Mouse (Mus musculus) stomach, embryonic 14.5 days (tissue): Measurements from ENCODE around the gene Slc35f1. TPM values are rescaled to one million over a fixed set of nuclear protein-coding genes. Genes with fewer than 3 reads are reported as not detected.

Experiments
- ATAC-seq: fragments of 200-750 bp; cut with Nextera tagmentation; 2 replicates; pipeline ENCODE4 v1.8.0; 2017; ENCODE audit warnings: low read depth, moderate TSS enrichment; ENCODE audit not compliant: insufficient number of reproducible peaks, insufficient read depth, low FRiP score
- H3K27ac ChIP-seq: fragments of 300-500 bp; sonication (generic); 2 replicates; pipeline ENCODE4 v1.5.1; 2014; ENCODE audit warnings: mild to moderate bottlenecking, low read length, moderate library complexity, mixed read lengths
- H3K27me3 ChIP-seq: fragments of 300-500 bp; sonication (generic); 2 replicates; pipeline ENCODE4 v1.6.1; 2014; ENCODE audit warnings: low read length, control low read depth, mixed read lengths; ENCODE audit not compliant: control insufficient read depth, insufficient read depth
- H3K36me3 ChIP-seq: fragments of 300-500 bp; sonication (generic); 2 replicates; pipeline ENCODE4 v1.6.1; 2014; ENCODE audit warnings: mild to moderate bottlenecking, control low read depth, low read length, moderate library complexity, mixed read lengths; ENCODE audit not compliant: control insufficient read depth, insufficient read depth
- H3K4me1 ChIP-seq: fragments of 300-500 bp; sonication (generic); 2 replicates; pipeline ENCODE4 v1.6.1; 2014; ENCODE audit warnings: low read length, control low read depth, mixed read lengths; ENCODE audit not compliant: control insufficient read depth, insufficient read depth
- H3K4me2 ChIP-seq: fragments of 300-500 bp; sonication (generic); replicated peaks from 2 replicates; pipeline ENCODE4 v1.6.1; 2014; ENCODE audit warnings: low read depth, low read length, control low read depth
- H3K4me3 ChIP-seq: fragments of 300-500 bp; sonication (generic); 2 replicates; pipeline ENCODE4 v1.5.1; 2014; ENCODE audit warnings: low read depth, low read length, control low read depth
- H3K9ac ChIP-seq: fragments of 300-500 bp; sonication (generic); replicated peaks from 2 replicates; pipeline ENCODE4 v1.6.1; 2014; ENCODE audit warnings: low read depth, mild to moderate bottlenecking, control low read depth, low read length, moderate library complexity, mixed read lengths
- H3K9me3 ChIP-seq: fragments of 300-500 bp; sonication (generic); 2 replicates; pipeline ENCODE4 v1.6.1; 2016; ENCODE audit warnings: low read depth, low read length, control low read depth; ENCODE audit not compliant: control insufficient read depth
- WGBS: fragments of 180-500 bp; shearing (Covaris S2); extraction: QIAGEN DNeasy Blood & Tissue Kit; methylation state at CpG from one replicate; pipeline ENCODE4 v1.1.7; 2014; 5-methylcytosine and 5-hydroxymethylcytosine counted together
- polyA plus RNA-seq: library from polyadenylated mRNA; unstranded; fragments of >200 nt; fragmentation: Nextera tagmentation; extraction: Ambion mirVana; gene quantifications from 2 replicates; pipeline ENCODE4 v1.2.1, GENCODE M21; 2014

Gene Slc35f1
- polyA plus RNA-seq, 1 experiment from 2014 or later, result 3.4 TPM

- Histone ChIP-seq H3K4me3 (no peak overlapping the region), H3K9ac (no peak overlapping the region), H3K27ac (no peak overlapping the region), H3K9me3 (no peaks in the 10 kb centered on the region), H3K36me3 (no peaks in the 10 kb centered on the region), H3K4me2 (no peak overlapping the region), H3K27me3 (no peaks in the 10 kb centered on the region), H3K4me1 (no peaks in the 10 kb centered on the region)
- ATAC-seq, result no peak
- 92% methylated on average over 4 of the region's 4 CpGs for WGBS
These were observed 24.8 kb downstream of the Slc35f1 start for GRCm38 (mm10) chr10:52715146-52715545.

- H3K4me2 ChIP-seq, result no peak overlapping the region
- whole genome bisulfite sequencing, result 84% methylated on average over 1 of the region's 1 CpGs
- no peak for ATAC-seq
- H3K36me3 ChIP-seq, result no peaks in the 10 kb centered on the region
- no peaks in the 10 kb centered on the region for H3K27me3 ChIP-seq
- H3K9ac ChIP-seq, result no peak overlapping the region
- no peak overlapping the region for H3K27ac ChIP-seq
- no peak overlapping the region for H3K4me3 ChIP-seq
- H3K4me1 ChIP-seq, result no peaks in the 10 kb centered on the region
- H3K9me3 ChIP-seq, result no peaks in the 10 kb centered on the region
These were observed 28.0 kb downstream of the Slc35f1 start for GRCm38 (mm10) chr10:52718199-52718917.

- 73% methylated on average over 5 of the region's 5 CpGs for WGBS
- Histone ChIP-seq H3K9me3 (no peaks in the 10 kb centered on the region), H3K27ac (no peak overlapping the region), H3K4me1 (no peaks in the 10 kb centered on the region), H3K36me3 (no peaks in the 10 kb centered on the region), H3K9ac (no peak overlapping the region), H3K4me2 (no peak overlapping the region), H3K4me3 (no peak overlapping the region), H3K27me3 (no peaks in the 10 kb centered on the region)
- ATAC-seq, result no peak
These were observed 36.3 kb downstream of the Slc35f1 start for GRCm38 (mm10) chr10:52726674-52727073.

GRCm38 (mm10) chr10:52742671-52743379 lies 52.5 kb downstream of the Slc35f1 start:
- H3K27ac ChIP-seq, result no peak overlapping the region
- no peaks in the 10 kb centered on the region for H3K27me3 ChIP-seq
- no peaks in the 10 kb centered on the region for H3K4me1 ChIP-seq
- no peak overlapping the region for H3K9ac ChIP-seq
- 21% methylated on average over 10 of the region's 10 CpGs for WGBS
- H3K36me3 ChIP-seq, result no peaks in the 10 kb centered on the region
- no peaks in the 10 kb centered on the region for H3K9me3 ChIP-seq
- peak; percentile 67; the same call in 1 of the 2 replicates for ATAC-seq
- no peak overlapping the region for H3K4me2 ChIP-seq
- no peak overlapping the region for H3K4me3 ChIP-seq

GRCm38 (mm10) chr10:52743831-52744230 lies 53.5 kb downstream of the Slc35f1 start:
- Histone ChIP-seq H3K27me3 (no peaks in the 10 kb centered on the region), H3K27ac (no peak overlapping the region), H3K9ac (no peak overlapping the region), H3K4me2 (no peak overlapping the region), H3K9me3 (no peaks in the 10 kb centered on the region), H3K36me3 (no peaks in the 10 kb centered on the region), H3K4me1 (no peaks in the 10 kb centered on the region), H3K4me3 (no peak overlapping the region)
- no peak for ATAC-seq
- WGBS, result 89% methylated on average over 3 of the region's 3 CpGs

- no peak overlapping the region for H3K27ac ChIP-seq
- no peaks in the 10 kb centered on the region for H3K27me3 ChIP-seq
- no peaks in the 10 kb centered on the region for H3K4me1 ChIP-seq
- no peaks in the 10 kb centered on the region for H3K36me3 ChIP-seq
- no peak overlapping the region for H3K9ac ChIP-seq
- H3K4me3 ChIP-seq, result no peak overlapping the region
- ATAC-seq, result no peak
- H3K4me2 ChIP-seq, result no peak overlapping the region
- WGBS, result 74% methylated on average over 4 of the region's 4 CpGs
- no peaks in the 10 kb centered on the region for H3K9me3 ChIP-seq
These were observed 57.8 kb downstream of the Slc35f1 start for GRCm38 (mm10) chr10:52748028-52748597.

- Histone ChIP-seq H3K9ac (no peak overlapping the region), H3K9me3 (no peaks in the 10 kb centered on the region), H3K36me3 (no peaks in the 10 kb centered on the region), H3K27ac (no peak overlapping the region), H3K27me3 (no peaks in the 10 kb centered on the region), H3K4me2 (no peak overlapping the region), H3K4me1 (no peaks in the 10 kb centered on the region), H3K4me3 (no peak overlapping the region)
- 71% methylated on average over 13 of the region's 13 CpGs for WGBS
- no peak for ATAC-seq
These were observed 65.8 kb downstream of the Slc35f1 start for GRCm38 (mm10) chr10:52755949-52756679.

GRCm38 (mm10) chr10:52757496-52758260 lies 67.3 kb downstream of the Slc35f1 start:
- WGBS, result 90% methylated on average over 4 of the region's 4 CpGs
- H3K36me3 ChIP-seq, result no peaks in the 10 kb centered on the region
- no peaks in the 10 kb centered on the region for H3K9me3 ChIP-seq
- H3K4me3 ChIP-seq, result no peak overlapping the region
- H3K4me2 ChIP-seq, result no peak overlapping the region
- no peaks in the 10 kb centered on the region for H3K27me3 ChIP-seq
- H3K4me1 ChIP-seq, result no peaks in the 10 kb centered on the region
- ATAC-seq, result no peak
- H3K27ac ChIP-seq, result no peak overlapping the region
- no peak overlapping the region for H3K9ac ChIP-seq
